Mouse (Mus musculus): ENCODE measurements around the gene Grxcr1. TPM values are rescaled to one million over a fixed set of nuclear protein-coding genes. Genes with fewer than 3 reads are reported as not detected.

Gene Grxcr1
- total and polyA plus RNA-seq, 3 experiments, result not detected

DNA sequence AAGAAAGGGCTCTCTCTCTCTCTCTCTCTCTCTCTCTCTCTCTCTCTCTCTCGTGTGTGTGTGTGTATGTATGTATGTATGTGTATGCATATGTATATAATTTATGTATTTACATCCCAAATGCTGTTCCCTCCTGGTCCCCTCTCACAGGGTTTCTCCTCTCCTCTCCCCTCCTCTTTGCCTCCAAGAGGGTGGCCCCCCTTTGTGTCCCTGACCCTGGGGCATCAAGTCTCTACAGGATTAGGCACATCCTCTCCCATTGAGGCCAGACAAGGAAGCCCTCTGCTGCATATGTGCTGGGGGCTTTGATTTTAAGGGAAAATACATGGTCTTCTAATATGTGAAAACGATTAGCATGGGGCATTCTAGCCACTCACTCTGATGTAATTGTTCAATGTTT lies 61.5 kb downstream of the Grxcr1 start:
- TF ChIP-seq E2F4 (IDR thresholded peaks at IDR 0.05; ENCODE audit: borderline replicate concordance, low read depth, low read length) (no peak), KAT2A (conservative IDR thresholded peaks at IDR 0.05; ENCODE audit: low read depth, low read length) (no peak), TCF12 (IDR thresholded peaks at IDR 0.05; ENCODE audit: low read depth, low read length) (no peak), CTCF (IDR thresholded peaks at IDR 0.05 in 2 of 3, conservative IDR thresholded peaks at IDR 0.05 in 1 of 3; ENCODE audit: control insufficient read depth in 1 of 3, insufficient read depth in 1 of 3, low read depth in 2 of 3, low read length in 3 of 3, poor library complexity in 1 of 3, severe bottlenecking in 1 of 3) (no peak), USF2 (IDR thresholded peaks at IDR 0.05; ENCODE audit: borderline replicate concordance in 1 of 2, insufficient read depth in 1 of 2, low read depth in 1 of 2, low read length in 2 of 2) (no peak), ETS1 (IDR thresholded peaks at IDR 0.05; ENCODE audit: low read depth, low read length) (no peak), MXI1 (IDR thresholded peaks at IDR 0.05; ENCODE audit: low read depth, low read length) (no peak)
- H3K27me3 ChIP-seq (ENCODE audit: control insufficient read depth in 1 of 2, insufficient read depth in 2 of 2, low read length in 2 of 2), result no peaks in the 10 kb centered on the region
- no peak overlapping the region for H3K4me3 ChIP-seq (ENCODE audit: control insufficient read depth in 1 of 2, insufficient read depth in 1 of 2, low read depth in 2 of 2, low read length in 2 of 2)
- no peaks in the 10 kb centered on the region for H3K4me1 ChIP-seq (ENCODE audit: control insufficient read depth in 1 of 2, insufficient read depth in 2 of 2, low read length in 2 of 2)
- DNase-seq (ENCODE audit: low read depth, low spot score), result no peak
- no peaks in the 10 kb centered on the region for H3K36me3 ChIP-seq (ENCODE audit: control insufficient read depth in 1 of 2, insufficient read depth in 2 of 2, low read length in 2 of 2)
- H3K9me3 ChIP-seq (replicated peaks; ENCODE audit: insufficient read depth, low read length), result no peaks in the 10 kb centered on the region
- H3K27ac ChIP-seq (ENCODE audit: control insufficient read depth, low read depth, low read length), result no peak overlapping the region
- no peaks in the 10 kb centered on the region for H3K79me2 ChIP-seq (ENCODE audit: control insufficient read depth, insufficient read depth, low read length, poor library complexity)
- H3K9ac ChIP-seq (ENCODE audit: control insufficient read depth, low read depth, low read length, poor library complexity, severe bottlenecking), result no peak overlapping the region

DNA sequence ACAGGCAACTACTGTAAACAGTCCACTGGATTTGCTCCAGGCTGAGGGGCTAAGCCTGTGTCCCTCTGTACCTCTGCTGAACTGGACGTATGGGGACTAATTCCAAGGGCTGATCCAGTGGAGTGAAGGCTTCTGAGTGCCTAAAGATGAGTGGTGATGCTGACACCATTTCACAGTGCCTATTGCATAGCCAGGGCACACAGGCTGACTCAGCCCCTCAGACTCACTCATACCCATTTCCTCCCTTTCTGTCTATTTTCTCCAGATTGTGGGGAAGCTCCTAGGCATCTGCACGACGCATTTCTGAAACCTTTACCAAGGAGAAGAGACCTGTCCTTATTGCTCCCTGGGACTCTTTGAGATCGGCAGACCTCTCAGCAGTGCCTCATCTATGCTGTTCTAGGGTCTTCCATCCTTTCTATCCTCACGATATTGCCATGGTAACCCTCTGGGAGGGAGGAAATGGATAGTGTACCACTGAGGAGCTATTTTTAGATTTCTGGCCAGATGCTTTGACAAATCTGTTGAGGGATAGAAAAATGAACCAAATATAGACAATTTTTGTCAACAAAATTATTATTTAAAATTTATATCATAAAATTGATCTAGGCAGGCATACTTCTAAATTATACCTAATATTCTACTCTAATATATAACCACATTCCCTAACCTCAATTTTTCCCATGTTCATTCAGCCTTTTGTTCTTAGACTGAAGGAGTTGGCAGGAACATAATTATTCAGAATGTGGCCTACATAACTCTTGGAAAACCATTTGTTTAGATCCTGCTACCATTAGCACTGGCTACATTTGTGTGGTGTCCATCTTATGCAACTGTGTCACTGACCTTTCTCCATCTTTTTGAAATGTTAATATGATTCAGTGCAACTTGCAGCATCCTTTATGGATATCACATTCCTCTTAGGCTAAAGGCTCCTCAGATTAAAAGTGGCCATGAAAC lies 66.3 kb downstream of the Grxcr1 start:
- no peaks in the 10 kb centered on the region for H3K27me3 ChIP-seq (ENCODE audit: control insufficient read depth in 1 of 2, insufficient read depth in 2 of 2, low read length in 2 of 2)
- no peak for DNase-seq (ENCODE audit: low read depth, low spot score)
- TF ChIP-seq POLR2A (IDR thresholded peaks at IDR 0.05; ENCODE audit: control insufficient read depth in 1 of 2, insufficient read depth in 1 of 2, low read depth in 1 of 2, low read length in 2 of 2, poor library complexity in 1 of 2) (no peak), KAT2A (conservative IDR thresholded peaks at IDR 0.05; ENCODE audit: low read depth, low read length) (no peak), ELF1 (IDR thresholded peaks at IDR 0.05; ENCODE audit: low read depth, low read length) (no peak), MYB (IDR thresholded peaks at IDR 0.05; ENCODE audit: low read depth, low read length) (no peak), HCFC1 (IDR thresholded peaks at IDR 0.05; ENCODE audit: low read depth, low read length) (no peak), GATA1 (IDR thresholded peaks at IDR 0.05; ENCODE audit: low read depth, low read length) (no peak), MAX (IDR thresholded peaks at IDR 0.05; ENCODE audit: low read length) (no peak), EP300 (IDR thresholded peaks at IDR 0.05; ENCODE audit: low read depth in 1 of 2, low read length in 2 of 2) (no peak), ZMIZ1 (IDR thresholded peaks at IDR 0.05; ENCODE audit: low read depth, low read length) (no peak), CTCF (IDR thresholded peaks at IDR 0.05 in 2 of 3, conservative IDR thresholded peaks at IDR 0.05 in 1 of 3; ENCODE audit: control insufficient read depth in 1 of 3, insufficient read depth in 1 of 3, low read depth in 2 of 3, low read length in 3 of 3, poor library complexity in 1 of 3, severe bottlenecking in 1 of 3) (no peak), NRF1 (IDR thresholded peaks at IDR 0.05; ENCODE audit: insufficient read depth, low read depth, low read length, poor library complexity, severe bottlenecking) (no peak), RCOR1 (IDR thresholded peaks at IDR 0.05; ENCODE audit: low read depth, low read length) (no peak), MAZ (IDR thresholded peaks at IDR 0.05; ENCODE audit: low read depth, low read length) (no peak), CHD1 (IDR thresholded peaks at IDR 0.05; ENCODE audit: low read depth, low read length) (no peak), ZNF384 (IDR thresholded peaks at IDR 0.05; ENCODE audit: low read depth, low read length) (no peak), TAL1 (IDR thresholded peaks at IDR 0.05; ENCODE audit: low read length) (no peak)
- no peak overlapping the region for H3K27ac ChIP-seq (ENCODE audit: control insufficient read depth, low read depth, low read length)
- H3K4me1 ChIP-seq (ENCODE audit: control insufficient read depth in 1 of 2, insufficient read depth in 2 of 2, low read length in 2 of 2), result no peaks in the 10 kb centered on the region
- H3K9me3 ChIP-seq (replicated peaks; ENCODE audit: insufficient read depth, low read length), result no peaks in the 10 kb centered on the region
- H3K9ac ChIP-seq (ENCODE audit: control insufficient read depth, low read depth, low read length, poor library complexity, severe bottlenecking), result no peak overlapping the region
- no peak overlapping the region for H3K4me3 ChIP-seq (ENCODE audit: control insufficient read depth in 1 of 2, insufficient read depth in 1 of 2, low read depth in 2 of 2, low read length in 2 of 2)
- H3K79me2 ChIP-seq (ENCODE audit: control insufficient read depth, insufficient read depth, low read length, poor library complexity), result no peaks in the 10 kb centered on the region
- H3K36me3 ChIP-seq (ENCODE audit: control insufficient read depth in 1 of 2, insufficient read depth in 2 of 2, low read length in 2 of 2), result no peaks in the 10 kb centered on the region

Data from MEL (cell line).